Mouse (Mus musculus): ENCODE data around the gene Olfm1. TPM values are rescaled to one million over a fixed set of nuclear protein-coding genes. Genes with fewer than 3 reads are reported as not detected.

Gene Olfm1
- polyA plus RNA-seq, 1 experiment from 2014 or later, result 139 TPM

GRCm38 (mm10) chr2:28217783-28218182 is 25.0 kb downstream of the Olfm1 start:
- Histone ChIP-seq H3K9ac (ENCODE audit: low read depth, low read length) (no peak overlapping the region), H3K36me3 (ENCODE audit: control insufficient read depth, insufficient read depth, low read length) (peaks cover 4% of the 10 kb centered on the region), H3K4me1 (replicated peaks; ENCODE audit: control insufficient read depth, insufficient read depth, low read length) (no peaks in the 10 kb centered on the region), H3K4me2 (replicated peaks; ENCODE audit: low read depth, low read length) (no peak overlapping the region), H3K4me3 (ENCODE audit: low read depth, low read length) (no peak overlapping the region), H3K27me3 (ENCODE audit: control insufficient read depth, insufficient read depth, low read length) (no peaks in the 10 kb centered on the region), H3K9me3 (ENCODE audit: control insufficient read depth, low read length) (no peaks in the 10 kb centered on the region), H3K27ac (ENCODE audit: low read depth, low read length) (no peak overlapping the region)
- ATAC-seq (ENCODE audit: low FRiP score) (no peak), DNase-seq (ENCODE audit: low spot score) (no peak)
- WGBS, result 100% methylated on average over 1 of the region's 1 CpGs

- H3K9me3 ChIP-seq (ENCODE audit: control insufficient read depth, low read length), result no peaks in the 10 kb centered on the region
- no peak for ATAC-seq (ENCODE audit: low FRiP score)
- H3K9ac ChIP-seq (ENCODE audit: low read depth, low read length), result no peak overlapping the region
- H3K36me3 ChIP-seq (ENCODE audit: control insufficient read depth, insufficient read depth, low read length), result peaks cover 4% of the 10 kb centered on the region
- no peaks in the 10 kb centered on the region for H3K27me3 ChIP-seq (ENCODE audit: control insufficient read depth, insufficient read depth, low read length)
- H3K4me3 ChIP-seq (ENCODE audit: low read depth, low read length), result no peak overlapping the region
- H3K27ac ChIP-seq (ENCODE audit: low read depth, low read length), result no peak overlapping the region
- no peak for DNase-seq (ENCODE audit: low spot score)
- no peaks in the 10 kb centered on the region for H3K4me1 ChIP-seq (replicated peaks; ENCODE audit: control insufficient read depth, insufficient read depth, low read length)
- WGBS, result 78% methylated on average over 7 of the region's 7 CpGs
- no peak overlapping the region for H3K4me2 ChIP-seq (replicated peaks; ENCODE audit: low read depth, low read length)
Observed at GRCm38 (mm10) chr2:28218651-28219356, 26.0 kb downstream of the Olfm1 start.

GRCm38 (mm10) chr2:28219625-28220024 is 26.8 kb downstream of the Olfm1 start:
- Histone ChIP-seq H3K9me3 (ENCODE audit: control insufficient read depth, low read length) (no peaks in the 10 kb centered on the region), H3K27ac (ENCODE audit: low read depth, low read length) (no peak overlapping the region), H3K4me1 (replicated peaks; ENCODE audit: control insufficient read depth, insufficient read depth, low read length) (no peaks in the 10 kb centered on the region), H3K9ac (ENCODE audit: low read depth, low read length) (no peak overlapping the region), H3K27me3 (ENCODE audit: control insufficient read depth, insufficient read depth, low read length) (no peaks in the 10 kb centered on the region), H3K36me3 (ENCODE audit: control insufficient read depth, insufficient read depth, low read length) (peaks cover 2% of the 10 kb centered on the region), H3K4me3 (ENCODE audit: low read depth, low read length) (no peak overlapping the region), H3K4me2 (replicated peaks; ENCODE audit: low read depth, low read length) (no peak overlapping the region)
- ATAC-seq (ENCODE audit: low FRiP score) (no peak), DNase-seq (ENCODE audit: low spot score) (no peak)
- WGBS, result 81% methylated on average over 1 of the region's 1 CpGs

GRCm38 (mm10) chr2:28221803-28222202 is 29.0 kb downstream of the Olfm1 start:
- H3K27me3 ChIP-seq (ENCODE audit: control insufficient read depth, insufficient read depth, low read length), result no peaks in the 10 kb centered on the region
- H3K27ac ChIP-seq (ENCODE audit: low read depth, low read length), result no peak overlapping the region
- ATAC-seq (ENCODE audit: low FRiP score) (no peak), DNase-seq (ENCODE audit: low spot score) (no peak)
- H3K4me3 ChIP-seq (ENCODE audit: low read depth, low read length), result no peak overlapping the region
- no peaks in the 10 kb centered on the region for H3K4me1 ChIP-seq (replicated peaks; ENCODE audit: control insufficient read depth, insufficient read depth, low read length)
- no peak overlapping the region for H3K9ac ChIP-seq (ENCODE audit: low read depth, low read length)
- no peaks in the 10 kb centered on the region for H3K9me3 ChIP-seq (ENCODE audit: control insufficient read depth, low read length)
- H3K36me3 ChIP-seq (ENCODE audit: control insufficient read depth, insufficient read depth, low read length), result no peaks in the 10 kb centered on the region
- H3K4me2 ChIP-seq (replicated peaks; ENCODE audit: low read depth, low read length), result no peak overlapping the region
- 59% methylated on average over 2 of the region's 2 CpGs for WGBS

GRCm38 (mm10) chr2:28224819-28225218 is 32.0 kb downstream of the Olfm1 start:
- ATAC-seq (ENCODE audit: low FRiP score) (no peak), DNase-seq (ENCODE audit: low spot score) (no peak)
- 71% methylated on average over 5 of the region's 5 CpGs for WGBS
- Histone ChIP-seq H3K4me3 (ENCODE audit: low read depth, low read length) (no peak overlapping the region), H3K9ac (ENCODE audit: low read depth, low read length) (no peak overlapping the region), H3K27ac (ENCODE audit: low read depth, low read length) (no peak overlapping the region), H3K9me3 (ENCODE audit: control insufficient read depth, low read length) (no peaks in the 10 kb centered on the region), H3K4me1 (replicated peaks; ENCODE audit: control insufficient read depth, insufficient read depth, low read length) (no peaks in the 10 kb centered on the region), H3K27me3 (ENCODE audit: control insufficient read depth, insufficient read depth, low read length) (no peaks in the 10 kb centered on the region), H3K36me3 (ENCODE audit: control insufficient read depth, insufficient read depth, low read length) (no peaks in the 10 kb centered on the region), H3K4me2 (replicated peaks; ENCODE audit: low read depth, low read length) (no peak overlapping the region)

GRCm38 (mm10) chr2:28225906-28226305 is 33.1 kb downstream of the Olfm1 start:
- WGBS, result 65% methylated on average over 3 of the region's 3 CpGs
- H3K4me2 ChIP-seq (replicated peaks; ENCODE audit: low read depth, low read length), result no peak overlapping the region
- DNase-seq (ENCODE audit: low spot score) (no peak), ATAC-seq (ENCODE audit: low FRiP score) (no peak)
- H3K9me3 ChIP-seq (ENCODE audit: control insufficient read depth, low read length), result no peaks in the 10 kb centered on the region
- H3K9ac ChIP-seq (ENCODE audit: low read depth, low read length), result no peak overlapping the region
- H3K36me3 ChIP-seq (ENCODE audit: control insufficient read depth, insufficient read depth, low read length), result no peaks in the 10 kb centered on the region
- H3K4me1 ChIP-seq (replicated peaks; ENCODE audit: control insufficient read depth, insufficient read depth, low read length), result no peaks in the 10 kb centered on the region
- H3K4me3 ChIP-seq (ENCODE audit: low read depth, low read length), result no peak overlapping the region
- H3K27ac ChIP-seq (ENCODE audit: low read depth, low read length), result no peak overlapping the region
- H3K27me3 ChIP-seq (ENCODE audit: control insufficient read depth, insufficient read depth, low read length), result no peaks in the 10 kb centered on the region

GRCm38 (mm10) chr2:28226971-28227370 is 34.2 kb downstream of the Olfm1 start:
- ATAC-seq (ENCODE audit: low FRiP score) (no peak), DNase-seq (ENCODE audit: low spot score) (no peak)
- no peak overlapping the region for H3K9ac ChIP-seq (ENCODE audit: low read depth, low read length)
- H3K27ac ChIP-seq (ENCODE audit: low read depth, low read length), result no peak overlapping the region
- no peaks in the 10 kb centered on the region for H3K27me3 ChIP-seq (ENCODE audit: control insufficient read depth, insufficient read depth, low read length)
- H3K36me3 ChIP-seq (ENCODE audit: control insufficient read depth, insufficient read depth, low read length), result no peaks in the 10 kb centered on the region
- 71% methylated on average over 5 of the region's 5 CpGs for WGBS
- no peak overlapping the region for H3K4me2 ChIP-seq (replicated peaks; ENCODE audit: low read depth, low read length)
- H3K4me3 ChIP-seq (ENCODE audit: low read depth, low read length), result no peak overlapping the region
- no peaks in the 10 kb centered on the region for H3K9me3 ChIP-seq (ENCODE audit: control insufficient read depth, low read length)
- no peaks in the 10 kb centered on the region for H3K4me1 ChIP-seq (replicated peaks; ENCODE audit: control insufficient read depth, insufficient read depth, low read length)

- Histone ChIP-seq H3K9ac (ENCODE audit: low read depth, low read length) (no peak overlapping the region), H3K4me2 (replicated peaks; ENCODE audit: low read depth, low read length) (no peak overlapping the region), H3K36me3 (ENCODE audit: control insufficient read depth, insufficient read depth, low read length) (no peaks in the 10 kb centered on the region), H3K27me3 (ENCODE audit: control insufficient read depth, insufficient read depth, low read length) (no peaks in the 10 kb centered on the region), H3K9me3 (ENCODE audit: control insufficient read depth, low read length) (no peaks in the 10 kb centered on the region), H3K4me3 (ENCODE audit: low read depth, low read length) (no peak overlapping the region), H3K27ac (ENCODE audit: low read depth, low read length) (0 out of 2 replicates have a peak overlapping the region, but pooled peaks have one; percentile 42), H3K4me1 (replicated peaks; ENCODE audit: control insufficient read depth, insufficient read depth, low read length) (no peaks in the 10 kb centered on the region)
- ATAC-seq (ENCODE audit: low FRiP score) (peak; percentile 27; the same call in 1 of the 2 replicates), DNase-seq (ENCODE audit: low spot score) (no peak)
- WGBS, result 40% methylated on average over 8 of the region's 8 CpGs
Observed at GRCm38 (mm10) chr2:28227589-28228191, 34.9 kb downstream of the Olfm1 start.

- H3K4me1 ChIP-seq (replicated peaks; ENCODE audit: control insufficient read depth, insufficient read depth, low read length), result no peaks in the 10 kb centered on the region
- H3K9me3 ChIP-seq (ENCODE audit: control insufficient read depth, low read length), result no peaks in the 10 kb centered on the region
- no peak overlapping the region for H3K4me3 ChIP-seq (ENCODE audit: low read depth, low read length)
- no peak for DNase-seq (ENCODE audit: low spot score)
- H3K4me2 ChIP-seq (replicated peaks; ENCODE audit: low read depth, low read length), result no peak overlapping the region
- H3K27ac ChIP-seq (ENCODE audit: low read depth, low read length), result 0 out of 2 replicates have a peak overlapping the region, but pooled peaks have one; percentile 42
- H3K36me3 ChIP-seq (ENCODE audit: control insufficient read depth, insufficient read depth, low read length), result no peaks in the 10 kb centered on the region
- H3K9ac ChIP-seq (ENCODE audit: low read depth, low read length), result no peak overlapping the region
- WGBS, result 97% methylated on average over 4 of the region's 4 CpGs
- no peaks in the 10 kb centered on the region for H3K27me3 ChIP-seq (ENCODE audit: control insufficient read depth, insufficient read depth, low read length)
- no peak for ATAC-seq (ENCODE audit: low FRiP score)
Observed at GRCm38 (mm10) chr2:28228364-28228763, 35.6 kb downstream of the Olfm1 start.

All from hindbrain, embryonic 11.5 days (tissue).